Mouse (Mus musculus) right cerebral cortex, postnatal 25 days (tissue): ENCODE measurements around the gene Gstm7.
"Not testable (repeated sequence)": the region's sequence is repeated elsewhere in the genome, so short reads cannot be mapped to it uniquely, and the experiment has no call there.

Experiments
- DNase-seq: peaks from one replicate; pipeline ENCODE4 v3.0.0; 2022

Gene Gstm7

GRCm38 (mm10) chr3:107932128-107932527 lies 511 bp upstream of the Gstm7 start:
- DNase-seq = no peak

GRCm38 (mm10) chr3:107931134-107931533 lies 483 bp downstream of the Gstm7 start:
- no peak for DNase-seq

GRCm38 (mm10) chr3:107929731-107930130 lies 1.9 kb downstream of the Gstm7 start:
- no peak for DNase-seq

DNA sequence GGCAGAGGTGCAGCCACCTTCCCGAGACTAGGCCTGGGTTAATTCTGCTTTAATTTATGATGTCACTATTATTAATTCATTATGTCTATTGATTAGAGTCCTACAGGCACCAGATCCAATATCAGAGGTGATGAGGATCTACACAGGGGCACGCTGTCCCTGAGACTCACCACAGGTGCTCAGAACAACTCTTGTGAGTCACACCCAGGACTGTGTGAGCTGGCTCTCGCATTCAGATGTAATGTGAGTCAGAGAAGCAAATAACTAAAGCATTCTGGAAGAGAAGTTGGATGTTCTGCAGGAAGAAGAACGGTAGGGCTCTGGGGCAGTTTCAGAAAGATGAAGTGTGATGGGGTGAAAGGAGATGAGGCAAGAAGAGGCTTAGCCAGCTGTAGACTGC lies 2.4 kb downstream of the Gstm7 start:
- no peak for DNase-seq

GRCm38 (mm10) chr3:107928691-107929090 lies 2.9 kb downstream of the Gstm7 start:
- no peak for DNase-seq

GRCm38 (mm10) chr3:107927841-107928240 lies 3.8 kb downstream of the Gstm7 start:
- DNase-seq = no peak

DNA sequence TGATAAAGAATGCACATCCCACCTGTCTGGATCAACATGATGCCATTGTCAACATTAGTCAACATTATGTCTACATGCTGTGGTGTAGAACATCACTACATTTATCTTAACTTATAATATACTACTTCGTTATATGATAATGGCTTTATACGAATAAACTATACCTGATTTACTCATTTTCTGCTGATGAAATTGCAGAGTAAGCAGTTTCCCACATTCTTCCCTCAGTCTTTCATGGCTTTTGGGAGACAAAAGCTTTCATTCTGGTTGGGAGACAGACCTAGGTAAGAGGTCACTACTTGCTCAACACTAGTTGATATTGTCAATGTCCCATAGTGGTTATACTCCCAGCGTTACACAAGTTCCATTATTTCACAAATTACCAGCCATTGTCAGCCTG lies 6.3 kb downstream of the Gstm7 start:
- no peak for DNase-seq

- no peak for DNase-seq
These were observed 11.3 kb downstream of the Gstm7 start for GRCm38 (mm10) chr3:107920348-107920747.

GRCm38 (mm10) chr3:107917783-107918408 lies 13.7 kb downstream of the Gstm7 start:
- no peak for DNase-seq

GRCm38 (mm10) chr3:107917097-107917496 lies 14.5 kb downstream of the Gstm7 start:
- no peak for DNase-seq

DNA sequence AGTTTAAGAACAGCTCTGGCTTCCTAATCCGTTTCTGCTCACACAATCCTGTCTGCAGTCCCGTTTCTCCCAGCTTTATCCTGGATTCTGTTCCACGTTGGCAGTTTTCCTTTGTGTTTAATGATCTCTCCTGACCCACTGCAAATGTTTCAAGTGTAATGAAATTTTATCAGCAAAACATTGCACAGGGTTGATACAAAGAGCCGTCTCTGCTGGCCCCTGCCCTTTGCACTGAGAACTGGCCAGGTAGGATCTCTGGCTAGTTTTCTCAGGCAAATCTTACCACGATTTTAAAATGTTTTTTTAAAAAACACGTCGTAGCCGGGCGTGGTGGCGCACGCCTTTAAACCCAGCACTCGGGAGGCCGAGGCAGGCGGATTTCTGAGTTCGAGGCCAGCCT lies 14.9 kb downstream of the Gstm7 start:
- no peak for DNase-seq

GRCm38 (mm10) chr3:107905942-107906341 lies 25.7 kb downstream of the Gstm7 start:
- no peak for DNase-seq

- no peak for DNase-seq
These were observed 30.5 kb downstream of the Gstm7 start for GRCm38 (mm10) chr3:107900955-107901673.

- DNase-seq = no peak
These were observed 32.9 kb downstream of the Gstm7 start for GRCm38 (mm10) chr3:107898691-107899090.

DNA sequence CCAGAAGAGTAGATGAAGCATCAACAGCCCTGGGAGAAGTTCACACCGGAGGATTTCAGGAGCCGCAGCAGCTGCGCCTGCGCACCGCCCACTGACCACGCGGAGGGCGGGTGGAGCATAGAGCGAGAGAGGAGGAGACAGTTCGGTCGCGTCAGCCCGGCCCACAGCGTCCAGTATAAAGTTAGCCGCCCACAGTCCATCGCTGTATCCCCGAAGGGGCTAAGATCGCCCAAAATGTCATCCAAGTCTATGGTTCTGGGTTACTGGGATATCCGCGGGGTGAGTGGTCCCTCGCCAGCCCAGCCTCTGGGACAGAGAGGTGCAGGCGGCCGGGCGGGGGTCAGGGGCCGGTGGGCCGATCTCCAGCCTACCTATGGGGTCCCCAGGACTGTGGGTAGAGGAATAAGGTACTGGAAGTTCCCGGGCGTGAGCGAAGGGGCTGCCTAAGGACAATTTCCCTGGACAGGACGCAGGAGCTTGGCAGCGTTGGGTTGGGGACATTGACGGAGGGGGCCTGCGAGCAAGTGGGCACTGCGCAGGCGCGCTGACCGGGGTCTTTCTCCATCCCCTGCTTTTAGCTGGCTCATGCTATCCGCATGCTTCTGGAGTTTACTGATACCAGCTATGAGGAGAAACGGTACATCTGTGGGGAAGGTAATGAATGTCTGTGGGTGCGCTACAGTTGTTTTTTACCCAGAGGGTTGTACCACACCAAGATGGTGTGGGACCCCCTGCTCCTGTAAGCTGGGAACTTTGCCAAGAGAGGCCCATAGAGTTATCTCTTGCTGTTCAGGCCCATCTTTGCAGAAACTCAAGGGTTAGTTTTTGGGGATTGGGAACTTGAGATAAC lies 35.7 kb downstream of the Gstm7 start, which contains the start of gene Gstm5:
Gstm5 (plus strand) TSS at position 102 of the 850 bp plus-strand sequence.
- DNase-seq = peak; percentile 89

GRCm38 (mm10) chr3:107895194-107895719 lies 36.4 kb downstream of the Gstm7 start:
- DNase-seq = no peak

DNA sequence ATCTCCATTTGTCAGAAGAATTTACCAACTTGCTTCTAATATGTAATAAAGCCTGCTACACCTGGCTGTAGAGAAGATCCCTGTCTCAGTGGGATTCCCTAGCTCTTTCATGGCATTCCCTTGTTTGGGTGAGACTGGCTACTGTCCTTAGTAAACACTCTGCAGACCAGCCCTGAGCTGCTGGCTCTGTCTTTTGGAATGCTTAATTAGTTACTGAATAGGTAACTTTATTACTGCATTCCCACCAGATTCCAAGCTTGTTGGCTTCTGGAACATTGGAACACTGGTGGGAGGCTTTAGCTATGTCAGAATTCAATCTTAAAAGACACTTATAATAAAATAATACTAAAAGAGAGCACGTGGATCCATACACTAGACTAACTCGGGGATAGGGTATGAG lies 42.4 kb downstream of the Gstm7 start:
- not testable (repeated sequence) for DNase-seq

GRCm38 (mm10) chr3:107887674-107888495 lies 43.7 kb downstream of the Gstm7 start:
- DNase-seq = peak; percentile 35

GRCm38 (mm10) chr3:107877747-107878736 lies 53.6 kb downstream of the Gstm7 start:
- no peak for DNase-seq

DNA sequence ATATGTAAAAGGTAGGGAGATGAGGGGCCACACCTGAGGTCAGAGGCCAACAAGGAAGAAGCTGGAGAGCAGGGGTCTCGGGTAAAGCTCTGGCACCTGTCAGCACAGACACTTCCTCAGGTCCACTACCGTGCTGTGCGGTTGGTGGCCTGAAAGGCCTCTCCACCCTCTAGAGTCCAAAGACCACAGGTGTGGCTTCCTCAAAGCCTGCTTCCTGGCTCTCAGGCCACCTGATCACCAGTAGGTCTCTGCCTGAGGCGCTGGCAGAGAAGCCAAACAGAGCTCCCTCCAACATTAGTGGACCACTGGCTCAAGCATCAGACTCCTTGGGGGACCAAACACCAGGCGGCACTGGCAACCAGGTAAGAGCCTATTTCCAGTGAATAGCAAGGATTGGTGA lies 54.6 kb downstream of the Gstm7 start, which contains the start of gene Eps8l3:
Eps8l3 (plus strand) TSS at position 225 of the 400 bp plus-strand sequence.
- no peak for DNase-seq
